Mouse (Mus musculus) kidney, adult 18-20 months (tissue): ENCODE data around the gene Nme8.
A peak's percentile ranks its signal among the peaks of the same experiment; 100 is the strongest.

Experiments used
- DNase-seq: peaks from one replicate; pipeline ENCODE4 v3.0.0; 2021

Nme8 gene

DNA sequence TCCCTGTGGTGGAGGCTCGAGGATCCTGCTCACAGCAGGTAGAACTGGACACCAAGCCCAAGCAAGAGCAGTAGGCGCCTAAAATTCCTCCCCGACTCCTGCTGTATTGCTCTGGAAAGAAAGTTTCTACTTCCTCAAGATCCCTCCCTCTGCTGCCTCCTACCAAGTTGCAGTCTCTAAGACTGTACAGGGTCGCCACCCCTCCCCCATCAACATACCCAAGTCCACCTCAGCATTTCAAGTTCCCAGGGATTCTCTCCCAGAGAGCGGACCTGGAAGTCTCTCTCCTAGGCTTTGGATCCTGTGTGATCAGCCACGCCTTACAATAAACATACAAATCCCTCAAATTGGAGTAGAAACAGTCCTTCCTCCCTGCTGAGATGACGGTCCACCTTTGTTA lies at the start of gene Nme8:
Gene Nme8 (minus strand): TSS at position 5 of the 400 bp plus-strand sequence.
- no peak for DNase-seq

DNA sequence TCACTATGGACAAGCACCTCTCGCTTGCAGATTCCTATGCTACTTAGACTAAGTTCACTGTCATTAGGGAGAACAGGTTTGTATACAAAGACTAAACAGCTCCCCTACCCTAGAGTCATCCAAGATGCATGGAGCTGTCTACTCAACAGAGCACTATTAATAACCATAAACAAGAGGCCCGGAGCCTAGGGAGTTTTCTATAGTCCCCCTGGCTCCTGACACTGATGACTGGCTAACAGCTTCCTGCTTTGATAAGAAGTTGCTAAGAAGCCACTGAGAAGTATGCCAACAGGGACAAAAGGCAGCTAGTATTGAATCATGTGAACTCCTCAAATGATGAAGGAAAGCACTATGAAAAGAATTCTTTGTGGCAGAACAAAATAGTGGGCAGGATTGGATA lies 48.1 kb upstream of the Nme8 start:
- DNase-seq: no peak

DNA sequence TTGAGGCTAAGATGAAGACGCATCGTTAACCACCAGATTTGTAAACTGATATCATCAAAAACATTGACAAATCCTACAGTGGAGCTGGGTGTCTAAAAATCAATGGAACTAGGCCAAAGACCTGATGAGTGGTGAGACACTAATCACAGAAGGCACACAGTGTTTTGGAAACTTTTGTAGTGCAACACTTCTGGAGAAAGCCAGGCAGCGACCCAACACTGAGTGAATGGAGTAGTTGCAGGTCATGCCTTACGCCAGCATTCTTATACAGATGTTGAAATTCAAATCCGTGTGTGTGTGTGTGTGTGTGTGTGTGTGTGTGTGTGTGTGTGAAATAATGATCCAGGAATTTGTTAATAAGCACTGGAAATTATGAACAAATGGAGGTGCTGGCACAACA lies 46.9 kb upstream of the Nme8 start:
- no peak for DNase-seq

DNA sequence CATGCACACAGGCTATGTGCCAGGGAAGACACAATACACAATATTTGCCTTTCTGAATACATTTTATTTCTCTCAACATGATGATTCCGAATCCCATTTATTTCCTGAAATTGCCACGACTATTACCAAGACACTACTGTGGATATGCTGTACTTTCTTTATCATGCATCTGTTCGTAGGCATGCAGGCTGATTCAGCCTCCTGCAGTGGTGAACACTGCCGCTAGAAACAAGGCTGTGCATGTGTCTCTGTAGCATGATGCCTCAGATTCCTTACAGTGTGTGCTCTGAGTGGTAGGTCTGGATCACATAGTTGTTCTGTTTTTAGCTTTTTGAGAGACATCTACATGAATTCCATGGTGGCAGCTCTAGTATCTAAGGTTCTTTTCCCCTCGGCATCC lies 37.0 kb upstream of the Nme8 start:
- no peak for DNase-seq

DNA sequence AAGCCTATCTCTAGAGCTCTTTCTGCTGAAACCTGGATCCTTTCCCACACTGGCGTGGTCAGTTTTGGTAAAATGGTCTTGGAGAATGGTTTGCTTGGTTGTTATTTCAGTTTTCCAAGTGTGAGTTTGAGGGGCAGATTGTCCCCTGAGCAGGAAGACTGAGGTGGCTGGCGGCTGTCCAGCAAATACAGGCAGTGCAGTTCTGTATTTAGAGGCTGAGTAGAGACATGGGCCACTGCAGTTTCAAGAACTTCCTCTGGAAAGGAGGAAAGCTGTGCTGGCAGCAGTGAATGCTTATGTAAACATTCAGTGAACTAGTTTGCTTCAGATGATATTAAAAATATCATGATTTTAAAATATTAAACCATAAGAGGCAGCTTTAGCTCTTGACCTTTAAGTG lies 33.2 kb upstream of the Nme8 start:
- no peak for DNase-seq

DNA sequence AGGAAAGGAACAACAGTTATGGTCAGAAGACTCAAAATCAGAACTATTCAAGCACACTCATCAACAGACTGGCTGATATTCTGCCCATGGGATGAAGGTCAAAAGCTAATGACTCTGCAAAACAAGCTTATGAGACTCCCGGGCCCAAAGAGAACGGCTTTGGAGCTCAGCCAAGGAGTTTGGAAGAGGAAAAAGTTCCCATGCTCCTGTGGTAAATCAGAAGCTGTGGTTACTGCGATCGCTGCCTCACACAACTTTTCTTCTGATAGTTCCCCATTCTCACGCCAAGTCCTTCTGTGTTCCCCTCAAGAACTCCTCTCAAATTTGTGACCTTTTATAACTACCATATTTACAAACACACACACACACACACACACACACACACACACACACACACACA lies 21.4 kb upstream of the Nme8 start:
- DNase-seq: no peak

DNA sequence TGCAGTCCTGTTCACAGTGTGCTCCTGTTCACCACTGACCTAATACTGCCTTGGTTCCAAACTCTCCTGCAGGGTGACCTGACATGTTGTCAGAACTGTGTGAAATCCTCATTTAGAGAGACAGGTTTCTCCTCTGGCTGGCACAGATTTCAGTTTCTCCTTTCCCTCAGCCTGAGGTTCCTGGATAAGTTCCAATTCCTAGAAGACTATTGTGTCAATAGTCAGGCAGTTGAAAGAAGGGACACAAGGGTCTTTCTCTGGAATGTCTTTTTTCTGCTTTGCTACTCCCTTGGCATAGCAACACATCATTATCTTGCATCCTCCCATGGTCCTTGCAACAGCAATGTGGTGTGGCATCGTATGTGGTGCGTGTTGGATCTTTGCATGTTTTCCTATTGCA lies 19.6 kb upstream of the Nme8 start:
- DNase-seq: no peak

DNA sequence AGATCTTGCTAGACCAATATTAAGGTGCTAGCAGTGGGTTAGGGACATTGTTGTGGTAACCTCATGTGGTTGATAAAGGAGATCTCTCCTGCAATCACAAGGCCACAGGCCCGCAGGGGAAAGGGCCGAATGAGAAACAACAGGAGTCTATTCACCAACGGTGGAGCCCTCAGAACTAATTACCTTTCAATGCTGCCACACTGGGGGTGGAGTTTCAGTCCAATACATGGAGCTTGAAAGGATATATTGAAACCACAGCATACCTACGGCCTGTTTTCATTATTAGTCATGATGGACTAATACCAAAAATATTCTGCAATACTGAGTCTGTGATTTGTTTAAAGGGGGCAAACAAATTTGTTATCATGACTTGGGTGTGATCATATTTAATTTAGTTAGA lies 6.2 kb upstream of the Nme8 start:
- no peak for DNase-seq

DNA sequence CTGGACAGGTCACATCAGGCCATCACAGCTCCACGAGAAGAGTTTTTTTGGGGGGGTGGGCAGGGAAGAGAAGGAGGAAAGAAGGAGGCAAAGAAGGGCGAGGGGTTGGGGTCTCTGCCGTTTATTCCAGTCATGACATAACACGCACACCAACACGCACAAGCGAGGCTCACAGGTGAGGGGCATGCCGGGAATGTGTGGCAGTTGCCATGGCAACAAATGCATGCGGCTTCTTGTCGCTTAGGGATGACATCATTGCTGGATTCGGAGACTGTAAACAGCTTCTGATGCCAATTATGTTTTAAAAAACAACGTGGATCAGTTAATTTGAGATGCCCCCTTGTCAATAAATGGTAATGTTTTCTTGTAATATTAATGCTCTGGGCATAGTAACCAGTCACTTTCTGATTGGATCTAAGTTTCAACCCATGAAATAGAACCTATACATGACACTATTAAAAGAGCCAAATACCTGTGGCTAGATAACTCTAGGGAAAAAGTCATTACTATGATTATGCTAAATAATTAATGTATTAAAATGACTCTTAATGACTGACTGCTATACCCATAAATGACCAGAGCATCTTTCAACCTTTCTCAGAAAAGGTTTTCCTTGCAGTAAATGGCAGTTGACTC lies 4.0 kb upstream of the Nme8 start:
- no peak for DNase-seq

DNA sequence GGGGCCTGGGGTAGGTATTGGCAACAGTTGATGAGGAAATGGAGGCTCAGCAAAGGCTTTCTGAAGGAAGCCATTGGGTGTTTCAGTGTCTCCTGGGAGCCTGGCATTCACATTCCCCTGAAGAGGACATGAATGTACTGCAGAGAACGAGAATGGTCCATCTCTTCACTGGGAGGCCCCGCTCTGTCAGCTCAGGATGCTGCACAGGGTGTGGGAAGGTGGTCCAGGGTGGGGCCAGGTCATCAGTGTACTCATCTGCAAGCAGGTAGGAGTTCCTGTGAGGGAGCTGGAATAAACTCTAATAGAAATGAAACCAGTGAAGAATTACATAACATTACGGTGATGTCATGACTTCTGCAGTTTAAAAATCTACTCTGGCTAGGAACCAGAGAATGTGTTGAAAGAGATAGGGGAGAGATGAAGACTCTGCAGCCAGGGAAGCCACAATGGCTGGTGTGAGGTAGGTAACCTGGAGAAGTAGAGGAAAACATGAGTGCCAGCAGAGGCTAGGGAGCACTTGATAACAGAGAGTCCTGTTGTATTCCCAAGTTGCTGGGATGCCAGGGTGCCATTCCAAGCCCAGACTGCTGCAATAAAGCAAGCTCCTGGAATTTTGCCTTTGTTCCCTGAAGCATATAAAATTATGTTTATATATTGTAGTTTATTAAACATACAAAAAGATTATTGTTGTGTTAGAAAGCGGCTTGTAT lies 3.3 kb upstream of the Nme8 start:
- DNase-seq: no peak

DNA sequence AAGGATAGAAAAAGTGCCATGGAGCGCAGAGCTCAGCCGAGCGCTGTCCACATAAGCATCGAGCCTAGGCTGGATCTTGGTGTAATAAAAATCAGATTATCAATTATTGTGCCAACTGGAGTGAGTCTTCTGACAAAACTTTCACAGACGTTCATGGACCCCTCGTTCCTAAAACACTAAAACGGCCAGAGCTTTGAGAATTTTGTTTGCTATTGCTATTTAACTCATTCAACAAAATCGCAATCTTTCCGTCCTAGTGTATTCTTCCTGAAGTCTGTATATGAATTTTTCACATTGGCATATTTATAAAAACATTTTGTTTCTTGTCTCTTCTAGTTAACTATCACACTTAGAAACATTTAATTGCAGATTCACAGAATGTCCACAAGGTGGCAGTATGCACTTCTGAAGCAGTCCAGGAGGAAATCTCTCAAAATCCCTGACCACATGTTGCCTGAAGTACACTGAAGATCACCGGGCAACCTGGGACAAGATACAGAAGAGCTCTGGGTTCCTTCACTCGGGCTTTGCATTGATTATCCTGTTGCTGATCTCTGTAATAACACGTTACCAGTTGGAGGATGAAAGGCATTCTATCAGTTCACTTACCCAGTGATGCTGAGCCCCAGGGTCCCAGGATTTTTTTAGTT lies 1.1 kb upstream of the Nme8 start:
- DNase-seq: peak; percentile 6

DNA sequence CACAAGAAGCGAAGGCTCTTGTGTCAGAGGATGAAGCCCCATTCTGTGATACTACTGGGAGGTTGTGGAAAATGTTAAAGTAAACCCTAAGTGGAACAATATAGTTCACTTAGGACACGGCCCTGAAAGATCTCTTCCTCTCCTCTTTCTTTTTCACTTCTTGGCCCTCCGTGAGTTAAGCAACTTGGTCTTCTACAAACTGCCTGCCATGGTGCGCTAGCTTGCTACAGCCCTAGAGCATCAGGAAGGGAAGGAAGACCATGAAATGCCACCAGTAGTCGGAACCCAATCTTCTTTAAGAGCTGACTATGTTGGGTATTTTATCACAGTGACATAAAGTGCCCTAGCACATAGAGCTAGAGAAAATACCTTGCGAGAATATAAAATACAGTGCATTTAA lies 7.2 kb downstream of the Nme8 start:
- no peak for DNase-seq

DNA sequence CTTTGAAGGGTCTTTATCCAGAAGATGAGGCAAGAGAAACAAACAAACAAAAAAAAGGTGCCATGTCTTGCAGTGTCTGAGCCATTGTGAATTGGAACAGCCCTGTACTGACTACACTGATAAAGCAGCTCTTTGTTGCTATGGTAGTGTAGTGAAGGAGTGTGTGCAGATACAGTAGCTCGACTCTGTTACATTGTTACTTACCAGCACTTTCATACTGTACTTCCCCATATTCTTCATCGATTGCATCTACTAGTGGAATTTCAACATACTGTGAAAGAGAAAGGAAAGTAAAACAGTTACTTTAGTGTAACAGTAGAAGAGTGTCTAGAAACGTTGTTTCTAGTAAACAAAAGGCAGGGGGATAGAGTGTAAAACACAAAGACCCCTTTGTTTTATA lies 7.6 kb downstream of the Nme8 start:
- DNase-seq: no peak

DNA sequence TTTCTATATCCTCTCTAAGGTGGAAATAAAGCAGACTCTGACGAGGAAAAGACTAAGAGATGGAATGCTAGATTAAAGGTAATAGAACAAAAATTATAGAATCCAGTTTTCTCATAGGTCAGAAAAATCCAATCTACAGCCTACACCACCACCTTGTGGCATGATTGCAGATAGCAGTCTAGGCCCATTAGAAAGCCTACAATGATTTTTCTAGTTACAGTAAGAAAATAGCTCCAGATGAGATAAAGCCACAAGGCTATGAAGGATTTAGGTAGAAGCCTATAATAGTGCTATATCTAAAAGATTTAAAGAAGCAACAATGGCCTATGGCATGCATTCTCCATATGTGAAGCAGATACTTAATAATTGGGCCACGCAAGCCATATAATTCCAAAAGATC lies 13.6 kb downstream of the Nme8 start:
- peak; percentile 31 for DNase-seq

DNA sequence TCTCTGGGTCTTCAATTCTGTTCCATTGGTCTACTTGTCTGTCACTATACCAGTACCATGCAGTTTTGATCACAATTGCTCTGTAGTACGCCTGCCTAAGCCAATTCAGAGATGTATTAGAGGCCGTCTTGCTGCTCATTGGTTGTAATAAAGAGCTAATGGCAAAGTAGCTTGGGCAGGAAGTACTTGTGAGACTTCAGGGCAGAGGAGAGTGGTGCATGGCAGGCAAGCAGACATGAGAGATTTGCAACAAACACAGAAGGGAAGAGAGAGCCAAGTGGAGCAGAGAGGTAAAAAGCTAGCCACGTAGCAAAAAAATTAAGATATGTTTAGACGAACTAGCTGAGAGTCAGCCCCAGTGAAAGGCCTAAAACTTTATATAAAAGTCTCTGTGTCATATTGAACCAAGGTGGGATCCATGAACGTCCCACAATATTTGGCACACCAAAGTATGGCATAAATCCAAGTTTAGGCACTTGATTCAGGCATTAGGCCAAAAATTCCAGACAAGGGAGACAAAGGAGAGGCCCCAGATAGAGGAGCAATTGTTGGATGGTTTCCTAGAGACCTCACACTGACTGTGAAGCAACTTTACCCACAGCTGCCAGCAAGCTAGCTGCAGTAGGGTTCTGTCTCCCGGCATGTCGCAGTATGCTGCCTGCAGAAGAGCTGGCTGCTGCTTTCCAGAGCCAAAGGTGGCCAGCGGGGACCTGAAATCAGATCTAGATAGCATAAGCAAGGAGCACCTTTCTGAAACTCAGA lies 14.5 kb downstream of the Nme8 start:
- DNase-seq: no peak

DNA sequence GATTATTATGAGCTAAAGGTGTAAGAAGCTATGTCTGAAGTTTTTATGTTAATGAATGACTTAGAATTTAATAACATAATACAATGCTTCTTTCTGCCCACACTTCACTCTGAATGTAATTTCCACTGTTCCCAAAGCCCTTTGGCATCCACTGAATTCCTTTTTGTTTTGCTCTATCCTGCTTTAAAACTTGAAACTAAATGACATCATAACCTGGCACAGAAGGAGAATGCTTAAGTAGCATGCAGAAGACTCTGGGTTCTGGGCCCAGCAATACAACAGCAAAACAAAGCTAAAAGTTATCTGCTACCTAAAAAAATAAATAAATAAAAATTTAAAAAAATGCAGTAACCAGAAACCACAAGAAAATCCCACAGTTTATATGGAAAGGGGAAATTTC lies 23.0 kb downstream of the Nme8 start:
- DNase-seq: no peak

DNA sequence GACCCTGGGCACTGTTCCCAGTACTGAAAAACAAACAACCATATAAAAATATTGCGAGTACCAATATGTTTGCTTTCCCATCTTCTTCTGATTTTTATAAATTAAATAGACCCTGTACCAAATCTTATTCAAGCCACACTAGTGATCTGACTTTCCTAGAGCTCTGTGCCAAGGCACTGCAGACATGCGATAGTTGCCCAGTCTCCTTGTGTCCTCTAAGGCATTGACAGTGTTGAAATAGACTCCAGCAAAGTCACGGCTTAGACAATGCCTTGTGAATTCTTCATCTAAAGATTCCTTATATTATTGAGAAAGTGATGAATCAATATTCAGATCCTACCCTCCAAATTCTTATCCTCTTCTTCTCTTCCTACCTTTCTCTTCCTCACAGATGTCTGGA lies 23.6 kb downstream of the Nme8 start:
- no peak for DNase-seq

DNA sequence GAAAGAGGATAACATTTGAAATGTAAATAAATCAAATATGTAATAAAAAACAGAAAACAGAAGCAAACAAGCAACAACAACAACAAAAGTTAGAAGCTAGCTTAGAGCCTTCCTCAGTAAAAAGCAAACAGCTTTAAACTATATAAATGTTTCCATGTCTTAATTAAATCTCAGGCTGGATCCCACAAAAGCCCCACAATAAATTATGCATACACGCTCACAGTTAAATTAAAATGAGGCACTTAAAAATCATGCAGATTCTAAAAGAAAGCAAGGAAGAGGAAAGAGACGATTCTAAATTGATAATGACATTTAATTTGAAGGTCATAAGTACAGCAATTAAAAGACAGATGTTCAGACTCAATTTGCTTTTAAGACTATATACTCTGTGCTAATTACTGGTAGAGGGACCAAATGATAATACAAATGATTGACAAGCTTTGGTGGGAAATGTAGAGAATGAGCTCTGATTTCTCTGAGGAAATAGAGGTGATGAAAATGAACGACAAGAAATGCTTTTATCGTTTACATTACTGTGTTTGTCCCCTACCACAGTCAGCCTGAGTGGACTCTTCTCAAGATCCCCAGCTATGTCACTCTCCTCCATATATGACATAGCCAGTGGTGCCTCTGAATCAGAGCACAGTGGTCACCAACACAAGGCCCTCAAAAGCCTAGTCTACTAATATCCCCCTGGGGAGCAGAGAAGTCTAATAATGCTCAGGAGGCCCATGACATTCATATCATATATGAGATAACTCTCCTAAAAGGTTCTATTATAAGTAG lies 29.0 kb downstream of the Nme8 start:
- DNase-seq: no peak

DNA sequence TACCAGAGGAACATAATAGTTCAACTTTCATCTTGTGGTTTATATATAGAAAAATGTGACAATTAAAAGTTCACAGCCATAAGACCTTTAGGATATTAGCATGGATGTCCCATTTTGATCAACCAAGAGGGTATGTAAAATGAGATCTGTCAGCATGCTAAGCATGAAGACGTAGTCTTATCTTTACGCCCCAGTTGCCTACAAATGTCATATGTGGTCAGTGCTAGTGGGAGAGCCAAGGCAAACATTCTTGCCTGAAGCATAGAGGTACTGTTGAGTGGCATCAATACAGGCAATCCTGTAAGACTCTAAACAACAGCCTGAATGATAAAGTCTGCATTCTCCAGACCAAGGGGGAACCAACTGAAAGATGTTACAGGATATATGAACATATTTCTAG lies 45.2 kb downstream of the Nme8 start:
- no peak for DNase-seq

DNA sequence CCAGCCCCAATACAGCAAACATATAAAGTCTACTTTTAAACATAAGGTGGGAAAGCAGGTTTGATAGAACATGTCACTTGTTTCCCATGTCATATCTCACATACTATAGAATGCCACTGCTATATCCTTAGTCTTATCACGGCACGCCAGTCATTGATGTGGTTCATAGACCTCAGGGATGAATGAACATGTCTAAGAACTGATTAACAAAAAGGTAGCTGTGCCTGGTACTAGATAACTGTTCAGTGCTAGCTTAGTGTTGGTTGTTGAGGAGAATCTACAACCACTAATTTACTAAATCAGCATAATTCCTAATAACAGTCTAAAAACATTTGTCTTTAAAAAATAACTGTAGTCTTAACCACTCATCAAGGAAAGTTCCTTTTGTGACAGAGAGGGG lies 47.8 kb downstream of the Nme8 start:
- no peak for DNase-seq

DNA sequence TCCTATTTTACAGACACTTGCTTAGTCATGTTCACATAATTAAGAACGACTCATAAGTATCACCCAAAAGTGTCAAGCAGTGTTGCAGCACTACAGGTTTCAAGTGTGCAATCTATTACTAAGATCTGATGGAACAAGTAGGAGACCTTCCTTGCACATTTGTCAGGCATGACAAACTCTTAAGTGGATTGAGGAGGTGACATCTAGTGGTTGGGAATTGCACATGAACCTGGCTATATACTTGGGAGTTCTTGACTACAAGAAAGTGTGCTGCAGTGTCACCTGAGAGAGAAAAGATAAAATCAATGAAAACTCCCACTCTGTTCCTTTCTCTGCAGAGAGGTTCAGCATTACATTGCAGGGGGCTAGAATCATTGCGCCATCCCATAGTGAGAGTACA lies 53.4 kb downstream of the Nme8 start:
- no peak for DNase-seq

DNA sequence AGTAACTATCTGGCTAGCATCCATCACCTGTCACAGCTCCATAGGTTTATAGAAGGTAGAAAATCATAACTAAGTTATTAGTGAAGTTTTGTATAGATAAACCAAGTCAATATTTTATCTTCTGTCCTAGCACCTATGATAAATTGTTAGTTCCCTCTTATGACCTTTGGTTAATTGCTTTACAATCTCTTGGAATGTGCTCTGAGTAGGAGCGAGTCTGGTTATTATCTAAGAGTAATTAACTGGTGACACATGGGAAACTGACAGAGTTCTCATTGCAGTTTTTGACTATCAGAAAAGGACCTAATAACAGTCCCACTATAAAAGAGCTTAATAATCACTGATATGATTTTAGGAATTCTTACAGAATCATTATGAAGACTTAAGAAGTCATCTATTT lies 54.1 kb downstream of the Nme8 start:
- DNase-seq: no peak
